Mouse (Mus musculus): ENCODE data around the gene Ddn. TPM values are rescaled to one million over a fixed set of nuclear protein-coding genes. Genes with fewer than 3 reads are reported as not detected.
"Not testable (repeated sequence)": the region's sequence is repeated elsewhere in the genome, so short reads cannot be mapped to it uniquely, and the experiment has no call there.

Gene Ddn
- polyA plus RNA-seq, 1 experiment from 2014 or later = 0.74 TPM

GRCm38 (mm10) chr15:98820937-98821336 is 11.6 kb upstream of the Ddn start:
- ATAC-seq (ENCODE audit: low FRiP score) (no peak), DNase-seq (ENCODE audit: low spot score, missing footprints) (no peak)
- Histone ChIP-seq H3K4me1 (ENCODE audit: control insufficient read depth, insufficient read depth, low read length) (no peaks in the 10 kb centered on the region), H3K4me2 (no peak overlapping the region), H3K27ac (ENCODE audit: low read depth, low read length) (no peak overlapping the region), H3K36me3 (ENCODE audit: control insufficient read depth, insufficient read depth, low read length) (peaks cover 2% of the 10 kb centered on the region), H3K9ac (ENCODE audit: low read length) (no peak overlapping the region), H3K9me3 (ENCODE audit: control insufficient read depth, low read length) (no peaks in the 10 kb centered on the region), H3K4me3 (ENCODE audit: low read depth, low read length) (no peak overlapping the region), H3K27me3 (ENCODE audit: control insufficient read depth, insufficient read depth, low read length) (no peaks in the 10 kb centered on the region)
- 87% methylated on average over 4 of the region's 4 CpGs for WGBS

GRCm38 (mm10) chr15:98818171-98818570 is 8.9 kb upstream of the Ddn start:
- H3K4me3 ChIP-seq (ENCODE audit: low read depth, low read length) = no peak overlapping the region
- H3K27me3 ChIP-seq (ENCODE audit: control insufficient read depth, insufficient read depth, low read length) = no peaks in the 10 kb centered on the region
- no peak overlapping the region for H3K9ac ChIP-seq (ENCODE audit: low read length)
- ATAC-seq (ENCODE audit: low FRiP score) (no peak), DNase-seq (ENCODE audit: low spot score, missing footprints) (no peak)
- H3K36me3 ChIP-seq (ENCODE audit: control insufficient read depth, insufficient read depth, low read length) = peaks cover 3% of the 10 kb centered on the region
- no peak overlapping the region for H3K4me2 ChIP-seq
- no peaks in the 10 kb centered on the region for H3K9me3 ChIP-seq (ENCODE audit: control insufficient read depth, low read length)
- WGBS = 90% methylated on average over 7 of the region's 7 CpGs
- H3K27ac ChIP-seq (ENCODE audit: low read depth, low read length) = no peak overlapping the region
- H3K4me1 ChIP-seq (ENCODE audit: control insufficient read depth, insufficient read depth, low read length) = no peaks in the 10 kb centered on the region

GRCm38 (mm10) chr15:98812741-98813424 is 3.6 kb upstream of the Ddn start:
- no peak overlapping the region for H3K4me2 ChIP-seq
- no peak overlapping the region for H3K27ac ChIP-seq (ENCODE audit: low read depth, low read length)
- no peaks in the 10 kb centered on the region for H3K9me3 ChIP-seq (ENCODE audit: control insufficient read depth, low read length)
- peaks cover 4% of the 10 kb centered on the region for H3K36me3 ChIP-seq (ENCODE audit: control insufficient read depth, insufficient read depth, low read length)
- peaks cover 6% of the 10 kb centered on the region for H3K4me1 ChIP-seq (ENCODE audit: control insufficient read depth, insufficient read depth, low read length)
- WGBS = 85% methylated on average over 20 of the region's 20 CpGs
- H3K27me3 ChIP-seq (ENCODE audit: control insufficient read depth, insufficient read depth, low read length) = peaks cover 22% of the 10 kb centered on the region
- ATAC-seq (ENCODE audit: low FRiP score) = no peak
- H3K4me3 ChIP-seq (ENCODE audit: low read depth, low read length) = no peak overlapping the region
- H3K9ac ChIP-seq (ENCODE audit: low read length) = no peak overlapping the region
- DNase-seq (ENCODE audit: low spot score, missing footprints) = no peak

GRCm38 (mm10) chr15:98810212-98810611 is 922 bp upstream of the Ddn start:
- 73% methylated on average over 6 of the region's 6 CpGs for WGBS
- not testable (repeated sequence) for H3K9me3 ChIP-seq (ENCODE audit: control insufficient read depth, low read length); H3K9ac ChIP-seq (ENCODE audit: low read length); DNase-seq (ENCODE audit: low spot score, missing footprints); H3K36me3 ChIP-seq (ENCODE audit: control insufficient read depth, insufficient read depth, low read length); ATAC-seq (ENCODE audit: low FRiP score); H3K27ac ChIP-seq (ENCODE audit: low read depth, low read length); H3K4me3 ChIP-seq (ENCODE audit: low read depth, low read length); H3K4me2 ChIP-seq
- peaks cover 19% of the 10 kb centered on the region for H3K4me1 ChIP-seq (ENCODE audit: control insufficient read depth, insufficient read depth, low read length)
- H3K27me3 ChIP-seq (ENCODE audit: control insufficient read depth, insufficient read depth, low read length) = peaks cover 48% of the 10 kb centered on the region

GRCm38 (mm10) chr15:98808651-98809134 is 597 bp downstream of the Ddn start:
- no peak overlapping the region for H3K4me3 ChIP-seq (ENCODE audit: low read depth, low read length)
- H3K36me3 ChIP-seq (ENCODE audit: control insufficient read depth, insufficient read depth, low read length) = peaks cover 4% of the 10 kb centered on the region
- no peaks in the 10 kb centered on the region for H3K9me3 ChIP-seq (ENCODE audit: control insufficient read depth, low read length)
- peak overlapping the region; percentile 4; the same call in 1 of the 2 replicates for H3K9ac ChIP-seq (ENCODE audit: low read length)
- peaks cover 19% of the 10 kb centered on the region for H3K4me1 ChIP-seq (ENCODE audit: control insufficient read depth, insufficient read depth, low read length)
- DNase-seq (ENCODE audit: low spot score, missing footprints) (no peak), ATAC-seq (ENCODE audit: low FRiP score) (no peak)
- H3K27me3 ChIP-seq (ENCODE audit: control insufficient read depth, insufficient read depth, low read length) = peaks cover 64% of the 10 kb centered on the region
- no peak overlapping the region for H3K27ac ChIP-seq (ENCODE audit: low read depth, low read length)
- H3K4me2 ChIP-seq = no peak overlapping the region
- WGBS = 11% methylated on average over 6 of the region's 6 CpGs

- Histone ChIP-seq H3K4me2 (peak overlapping the region; percentile 44), H3K9ac (ENCODE audit: low read length) (peak overlapping the region; percentile 10; the same call in 1 of the 2 replicates), H3K27ac (ENCODE audit: low read depth, low read length) (no peak overlapping the region), H3K9me3 (ENCODE audit: control insufficient read depth, low read length) (no peaks in the 10 kb centered on the region), H3K4me3 (ENCODE audit: low read depth, low read length) (peak overlapping the region; percentile 30), H3K4me1 (ENCODE audit: control insufficient read depth, insufficient read depth, low read length) (peaks cover 19% of the 10 kb centered on the region), H3K36me3 (ENCODE audit: control insufficient read depth, insufficient read depth, low read length) (peaks cover under 1% of the 10 kb centered on the region; the same call in 1 of the 2 replicates), H3K27me3 (ENCODE audit: control insufficient read depth, insufficient read depth, low read length) (peaks cover 70% of the 10 kb centered on the region)
- DNase-seq (ENCODE audit: low spot score, missing footprints) = peak; percentile 92
- 1% methylated on average over 34 of the region's 34 CpGs for WGBS
- ATAC-seq (ENCODE audit: low FRiP score) = no peak
Measured at GRCm38 (mm10) chr15:98807895-98808650, 1.2 kb downstream of the Ddn start.

GRCm38 (mm10) chr15:98806809-98807770 is 2.2 kb downstream of the Ddn start:
- Histone ChIP-seq H3K4me2 (peak overlapping the region; percentile 44), H3K9ac (ENCODE audit: low read length) (peak overlapping the region; percentile 22), H3K36me3 (ENCODE audit: control insufficient read depth, insufficient read depth, low read length) (no peaks in the 10 kb centered on the region), H3K27ac (ENCODE audit: low read depth, low read length) (no peak overlapping the region), H3K27me3 (ENCODE audit: control insufficient read depth, insufficient read depth, low read length) (peaks cover 80% of the 10 kb centered on the region), H3K9me3 (ENCODE audit: control insufficient read depth, low read length) (no peaks in the 10 kb centered on the region), H3K4me3 (ENCODE audit: low read depth, low read length) (peak overlapping the region; percentile 30), H3K4me1 (ENCODE audit: control insufficient read depth, insufficient read depth, low read length) (peaks cover 19% of the 10 kb centered on the region)
- DNase-seq (ENCODE audit: low spot score, missing footprints) = peak; percentile 92
- WGBS = 1% methylated on average over 53 of the region's 58 CpGs
- no peak for ATAC-seq (ENCODE audit: low FRiP score)

GRCm38 (mm10) chr15:98806071-98806808 is 3.0 kb downstream of the Ddn start:
- Histone ChIP-seq H3K36me3 (ENCODE audit: control insufficient read depth, insufficient read depth, low read length) (no peaks in the 10 kb centered on the region), H3K27ac (ENCODE audit: low read depth, low read length) (no peak overlapping the region), H3K4me1 (ENCODE audit: control insufficient read depth, insufficient read depth, low read length) (peaks cover 19% of the 10 kb centered on the region), H3K27me3 (ENCODE audit: control insufficient read depth, insufficient read depth, low read length) (peaks cover 88% of the 10 kb centered on the region), H3K4me2 (peak overlapping the region; percentile 55), H3K9me3 (ENCODE audit: control insufficient read depth, low read length) (no peaks in the 10 kb centered on the region), H3K9ac (ENCODE audit: low read length) (peak overlapping the region; percentile 22), H3K4me3 (ENCODE audit: low read depth, low read length) (peak overlapping the region; percentile 30)
- 3% methylated on average over 30 of the region's 30 CpGs for WGBS
- DNase-seq (ENCODE audit: low spot score, missing footprints) (peak; percentile 95), ATAC-seq (ENCODE audit: low FRiP score) (peak; percentile 19; the same call in 1 of the 2 replicates)
